Mouse (Mus musculus) hindbrain, embryonic 13.5 days (tissue): Measurements from ENCODE around the gene Gng7. TPM values are rescaled to one million over a fixed set of nuclear protein-coding genes. Genes with fewer than 3 reads are reported as not detected.
A peak's percentile ranks its signal among the peaks of the same experiment; 100 is the strongest.

Experiments used
- ATAC-seq: fragments of 200-750 bp; cut with Nextera tagmentation; 2 replicates; pipeline ENCODE4 v1.8.0; 2017; ENCODE audit warnings: moderate TSS enrichment; ENCODE audit not compliant: low FRiP score
- H3K27ac ChIP-seq: fragments of 300-500 bp; sonication (generic); 2 replicates; pipeline ENCODE4 v1.5.1; 2015; ENCODE audit warnings: inconsistent platforms, mild to moderate bottlenecking, moderate library complexity
- H3K27me3 ChIP-seq: fragments of 300-500 bp; sonication (generic); 2 replicates; pipeline ENCODE4 v1.6.1; 2015; ENCODE audit warnings: mild to moderate bottlenecking, inconsistent platforms
- H3K36me3 ChIP-seq: fragments of 300-500 bp; sonication (generic); 2 replicates; pipeline ENCODE4 v1.6.1; 2015; ENCODE audit warnings: mild to moderate bottlenecking, inconsistent platforms
- H3K4me1 ChIP-seq: fragments of 300-500 bp; sonication (generic); replicated peaks from 2 replicates; pipeline ENCODE4 v1.6.1; 2015; ENCODE audit warnings: inconsistent platforms
- H3K4me2 ChIP-seq: fragments of 300-500 bp; sonication (generic); 2 replicates; pipeline ENCODE4 v1.6.1; 2015; ENCODE audit warnings: inconsistent platforms, mild to moderate bottlenecking, moderate library complexity
- H3K4me3 ChIP-seq: fragments of 300-500 bp; sonication (generic); 2 replicates; pipeline ENCODE4 v1.5.1; 2015; ENCODE audit warnings: mild to moderate bottlenecking, inconsistent platforms
- H3K9ac ChIP-seq: fragments of 300-500 bp; sonication (generic); 2 replicates; pipeline ENCODE4 v1.6.1; 2015; ENCODE audit warnings: mild to moderate bottlenecking, inconsistent platforms
- H3K9me3 ChIP-seq: fragments of 300-500 bp; sonication (generic); 2 replicates; pipeline ENCODE4 v1.6.1; 2016; ENCODE audit warnings: inconsistent platforms
- WGBS: fragments of 180-500 bp; shearing (Covaris S2); methylation state at CpG from one replicate; pipeline ENCODE4 v1.1.7; 2015; 5-methylcytosine and 5-hydroxymethylcytosine counted together
- polyA plus RNA-seq: library from polyadenylated mRNA; unstranded; fragments of >200 nt; fragmentation: Nextera tagmentation; extraction: Ambion mirVana; gene quantifications from 2 replicates; pipeline ENCODE4 v1.2.1, GENCODE M21; 2015

The Gng7 gene
- polyA plus RNA-seq, 1 experiment from 2014 or later: 13.5 TPM

DNA sequence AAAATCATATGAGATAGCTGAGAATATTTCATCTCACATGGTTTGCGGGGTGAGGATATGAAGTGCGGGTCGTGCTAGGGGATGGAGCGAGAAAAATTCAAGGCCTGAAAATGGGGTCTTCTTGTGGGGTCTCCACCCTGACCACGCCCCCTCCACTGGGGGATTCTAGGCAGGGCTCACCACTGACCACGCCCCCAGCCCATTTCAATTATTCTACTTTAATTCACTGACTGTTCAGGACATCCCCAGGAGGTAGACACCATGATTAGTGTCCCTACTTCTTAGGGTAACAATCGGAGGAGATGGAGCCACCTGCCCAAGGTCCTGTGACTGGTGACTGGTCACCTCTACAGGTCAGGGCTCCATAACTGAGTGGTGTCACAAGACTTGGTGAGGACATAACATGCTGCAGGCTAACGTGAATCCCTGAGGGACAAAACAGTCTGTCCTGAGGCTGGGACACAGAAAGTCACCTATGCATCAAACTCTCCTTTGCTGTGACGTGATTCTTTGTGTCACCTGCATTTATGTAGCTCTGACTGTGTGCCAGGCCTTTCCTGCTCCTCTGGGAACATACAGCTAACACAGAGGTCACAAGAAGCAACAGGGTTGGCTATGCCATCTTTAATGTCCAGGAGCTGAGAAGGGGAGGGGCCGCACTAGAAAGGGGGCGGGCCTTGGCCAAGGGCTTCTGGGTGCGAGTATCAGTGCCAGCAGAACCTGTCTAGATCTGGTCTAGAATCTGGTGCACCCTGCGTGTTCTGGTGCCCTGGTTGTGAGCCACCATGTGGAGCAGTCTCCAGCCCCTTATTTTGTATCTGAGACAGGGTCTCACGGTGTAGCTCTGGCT, 80.4 kb downstream of the Gng7 start:
- Histone ChIP-seq H3K4me2 (peak overlapping the region; percentile 42; the same call in 1 of the 2 replicates), H3K36me3 (no peaks in the 10 kb centered on the region), H3K27me3 (peaks cover 91% of the 10 kb centered on the region), H3K9me3 (no peaks in the 10 kb centered on the region), H3K4me3 (no peak overlapping the region), H3K4me1 (peaks cover 95% of the 10 kb centered on the region), H3K27ac (no peak overlapping the region), H3K9ac (no peak overlapping the region)
- ATAC-seq: no peak
- WGBS: 31% methylated on average over 14 of the region's 14 CpGs

GRCm38 (mm10) chr10:80933421-80933979, 81.2 kb downstream of the Gng7 start:
- Histone ChIP-seq H3K4me3 (peak overlapping the region; percentile 19), H3K4me1 (peaks cover 93% of the 10 kb centered on the region), H3K36me3 (no peaks in the 10 kb centered on the region), H3K27me3 (peaks cover 84% of the 10 kb centered on the region), H3K9me3 (no peaks in the 10 kb centered on the region), H3K9ac (no peak overlapping the region), H3K27ac (no peak overlapping the region), H3K4me2 (peak overlapping the region; percentile 42)
- ATAC-seq: no peak
- WGBS: 4% methylated on average over 21 of the region's 21 CpGs

- Histone ChIP-seq H3K9me3 (no peaks in the 10 kb centered on the region), H3K27ac (no peak overlapping the region), H3K9ac (no peak overlapping the region), H3K27me3 (peaks cover 77% of the 10 kb centered on the region), H3K4me3 (peak overlapping the region; percentile 44), H3K4me2 (peak overlapping the region; percentile 82), H3K36me3 (no peaks in the 10 kb centered on the region), H3K4me1 (peaks cover 86% of the 10 kb centered on the region)
- no peak for ATAC-seq
- 2% methylated on average over 17 of the region's 17 CpGs for WGBS
These were observed 81.9 kb downstream of the Gng7 start for GRCm38 (mm10) chr10:80932700-80933420.

DNA sequence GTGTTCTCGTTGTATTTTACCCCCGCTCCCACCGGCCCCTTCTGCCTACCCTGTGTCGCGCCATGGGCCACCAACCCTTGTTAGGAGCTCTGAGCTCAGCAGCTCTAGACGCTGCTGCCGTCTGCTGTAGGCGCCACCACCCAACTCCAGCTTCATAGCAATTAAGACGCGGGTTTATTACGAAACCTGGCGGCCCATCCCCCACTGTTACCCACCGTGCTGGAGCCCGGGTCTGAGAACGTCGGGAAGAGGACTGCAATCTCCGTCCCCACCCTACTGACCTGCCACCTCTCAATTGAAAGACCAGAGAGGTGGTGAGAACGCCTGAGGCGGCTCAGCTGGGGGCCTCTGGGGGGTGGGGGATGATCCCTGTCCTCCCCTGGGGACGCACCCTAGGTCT, 82.5 kb downstream of the Gng7 start:
- ATAC-seq: no peak
- Histone ChIP-seq H3K9me3 (no peaks in the 10 kb centered on the region), H3K27me3 (peaks cover 71% of the 10 kb centered on the region), H3K4me1 (peaks cover 80% of the 10 kb centered on the region), H3K4me2 (peak overlapping the region; percentile 82), H3K36me3 (no peaks in the 10 kb centered on the region), H3K4me3 (peak overlapping the region; percentile 44), H3K9ac (0 out of 2 replicates have a peak overlapping the region, but pooled peaks have one; percentile 39), H3K27ac (no peak overlapping the region)
- 1% methylated on average over 20 of the region's 20 CpGs for WGBS

DNA sequence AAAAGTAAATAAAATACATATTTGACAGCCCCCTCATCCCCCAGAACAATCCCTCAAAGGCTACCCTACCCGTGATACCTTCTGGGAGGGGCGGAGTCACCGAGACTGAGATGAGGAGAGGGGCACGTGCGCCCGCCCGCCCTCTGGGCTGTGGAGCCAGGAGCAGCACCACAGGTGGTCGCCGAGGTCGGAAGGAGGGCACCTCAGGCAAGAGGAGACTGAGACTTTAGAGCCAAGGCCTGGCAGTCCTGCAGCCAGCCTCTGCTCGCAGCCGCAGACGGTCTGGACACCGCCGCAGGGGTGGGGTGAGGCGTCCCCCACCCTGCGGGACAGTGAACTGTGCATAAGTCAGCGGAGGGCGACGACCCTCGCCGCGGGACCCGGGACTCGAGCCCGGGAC, 83.0 kb downstream of the Gng7 start:
- H3K4me3 ChIP-seq: peak overlapping the region; percentile 44
- H3K4me2 ChIP-seq: peak overlapping the region; percentile 82
- no peak overlapping the region for H3K27ac ChIP-seq
- ATAC-seq: no peak
- no peaks in the 10 kb centered on the region for H3K36me3 ChIP-seq
- peaks cover 75% of the 10 kb centered on the region for H3K4me1 ChIP-seq
- H3K9me3 ChIP-seq: no peaks in the 10 kb centered on the region
- H3K9ac ChIP-seq: peak overlapping the region; percentile 29; the same call in 1 of the 2 replicates
- H3K27me3 ChIP-seq: peaks cover 66% of the 10 kb centered on the region
- 2% methylated on average over 26 of the region's 26 CpGs for WGBS

DNA sequence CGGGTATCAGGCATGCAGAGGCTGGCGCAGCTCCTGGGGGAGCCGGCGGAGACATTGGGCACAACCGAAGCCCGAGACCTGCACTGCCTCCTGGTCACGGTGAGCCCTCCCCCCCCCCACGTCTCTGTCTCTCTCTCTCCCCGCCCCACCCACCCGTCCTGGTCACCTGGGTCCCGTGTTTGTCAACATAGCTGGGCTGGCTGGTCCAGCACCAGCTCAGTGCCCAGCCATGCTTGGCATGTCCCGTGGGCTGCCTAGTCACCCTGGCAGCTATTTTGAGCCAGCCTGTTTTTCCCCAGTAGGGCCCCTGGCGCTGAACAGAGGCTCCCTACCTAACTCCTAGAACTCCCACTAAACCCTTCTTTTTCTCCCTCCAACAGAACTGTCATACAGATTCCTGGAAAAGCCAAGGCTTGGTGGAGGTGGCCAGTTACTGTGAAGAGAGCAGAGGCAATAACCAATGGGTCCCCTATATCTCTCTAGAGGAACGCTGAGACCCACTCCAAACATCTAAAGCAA, 83.5 kb downstream of the Gng7 start:
- no peak for ATAC-seq
- Histone ChIP-seq H3K4me1 (peaks cover 70% of the 10 kb centered on the region), H3K27ac (no peak overlapping the region), H3K4me2 (peak overlapping the region; percentile 82), H3K4me3 (peak overlapping the region; percentile 44), H3K9ac (peak overlapping the region; percentile 74), H3K27me3 (peaks cover 61% of the 10 kb centered on the region), H3K36me3 (no peaks in the 10 kb centered on the region), H3K9me3 (no peaks in the 10 kb centered on the region)
- WGBS: 2% methylated on average over 12 of the region's 14 CpGs

GRCm38 (mm10) chr10:80930361-80931152, 84.2 kb downstream of the Gng7 start:
- H3K27ac ChIP-seq: no peak overlapping the region
- 0 out of 2 replicates have a peak, but pooled peaks have one; percentile 22 for ATAC-seq
- WGBS: under 1% methylated on average over 45 of the region's 45 CpGs

GRCm38 (mm10) chr10:80929299-80930226, 85.2 kb downstream of the Gng7 start, which contains the start of gene Gadd45b:
TSS of gene Gadd45b (plus strand) at chr10:80930073.
- H3K9me3 ChIP-seq: no peaks in the 10 kb centered on the region
- peak within 1 kb of the TSS; percentile 50 for H3K4me3 ChIP-seq
- no peaks in the 10 kb centered on the region for H3K36me3 ChIP-seq
- peaks cover 54% of the 10 kb centered on the region for H3K4me1 ChIP-seq
- H3K27ac ChIP-seq: peak within 1 kb of the TSS; percentile 74
- peak within 1 kb of the TSS; percentile 82 for H3K4me2 ChIP-seq
- H3K27me3 ChIP-seq: peaks cover 45% of the 10 kb centered on the region
- peak; percentile 89 for ATAC-seq
- under 1% methylated on average over 56 of the region's 56 CpGs for WGBS
- H3K9ac ChIP-seq: peak within 1 kb of the TSS; percentile 80

More at GRCm38 (mm10) chr10:80930361-80931152, 84.2 kb downstream of the Gng7 start:
- Histone ChIP-seq H3K4me3 (peak overlapping the region; percentile 44), H3K9me3 (no peaks in the 10 kb centered on the region), H3K9ac (peak overlapping the region; percentile 74), H3K4me1 (peaks cover 63% of the 10 kb centered on the region), H3K27me3 (peaks cover 54% of the 10 kb centered on the region), H3K36me3 (no peaks in the 10 kb centered on the region), H3K4me2 (peak overlapping the region; percentile 82)

DNA sequence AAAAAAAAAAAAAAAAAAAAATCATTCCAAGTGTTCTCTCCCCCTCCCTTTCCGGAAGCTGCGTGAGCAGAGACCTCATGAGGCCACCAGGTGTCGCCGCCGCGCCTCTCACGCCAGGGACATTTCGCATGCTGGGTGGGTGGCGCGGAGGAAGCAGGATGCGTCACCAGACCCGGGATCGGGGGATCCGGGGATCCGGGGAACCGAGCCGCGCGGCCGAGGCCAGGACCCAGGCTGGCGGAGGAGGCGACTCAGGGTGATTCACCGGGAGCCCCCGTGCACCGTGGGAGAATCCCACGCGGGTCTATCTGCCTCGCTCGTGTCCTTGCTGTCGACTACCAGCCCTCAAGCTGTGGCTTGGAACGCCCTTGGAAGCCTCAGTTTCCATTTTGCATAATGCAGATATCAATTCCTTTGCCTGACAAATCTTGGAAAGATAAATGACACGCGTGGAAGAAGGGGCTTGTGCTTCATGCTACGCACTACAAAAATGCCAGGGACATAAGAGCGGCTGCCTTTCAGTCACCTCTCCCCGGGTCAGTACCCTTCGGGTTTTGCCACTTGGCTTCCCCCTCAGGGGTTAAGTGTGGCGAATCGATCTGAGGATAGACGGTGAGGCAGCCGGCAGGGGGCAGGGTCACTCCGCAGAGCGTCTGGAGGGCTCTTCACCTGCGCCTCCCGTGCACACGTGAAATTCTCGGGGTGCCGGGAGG, 86.0 kb downstream of the Gng7 start:
- ATAC-seq: peak; percentile 27
- WGBS: under 1% methylated on average over 42 of the region's 48 CpGs
- Histone ChIP-seq H3K9ac (peak overlapping the region; percentile 80), H3K4me1 (peaks cover 46% of the 10 kb centered on the region), H3K36me3 (no peaks in the 10 kb centered on the region), H3K4me2 (peak overlapping the region; percentile 82), H3K27ac (peak overlapping the region; percentile 74), H3K9me3 (no peaks in the 10 kb centered on the region), H3K4me3 (peak overlapping the region; percentile 50), H3K27me3 (peaks cover 37% of the 10 kb centered on the region)

DNA sequence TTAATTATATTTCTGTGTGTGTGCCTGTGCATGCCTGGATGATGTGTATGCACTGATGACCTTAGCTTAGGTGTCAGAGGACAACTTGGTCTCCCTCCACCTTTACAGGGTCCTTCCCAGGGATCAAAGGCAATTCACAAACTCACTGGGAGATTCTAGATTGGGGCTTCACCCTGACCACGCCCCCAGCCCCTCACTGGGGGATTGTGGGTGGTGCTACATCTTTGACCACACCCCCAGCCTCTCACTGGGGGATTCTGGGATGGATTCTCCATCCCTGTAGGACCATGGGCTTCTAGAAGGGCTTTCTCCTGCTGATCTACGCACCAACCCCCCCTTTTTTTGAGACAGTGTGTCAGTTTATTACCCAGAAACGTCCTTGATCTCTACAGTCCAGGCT, 89.3 kb downstream of the Gng7 start:
- Histone ChIP-seq H3K9ac (no peak overlapping the region), H3K36me3 (no peaks in the 10 kb centered on the region), H3K4me2 (no peak overlapping the region), H3K9me3 (no peaks in the 10 kb centered on the region), H3K27ac (no peak overlapping the region), H3K27me3 (peaks cover 15% of the 10 kb centered on the region), H3K4me1 (peaks cover 18% of the 10 kb centered on the region), H3K4me3 (no peak overlapping the region)
- ATAC-seq: no peak
- WGBS: 43% methylated on average over 3 of the region's 3 CpGs
